Mouse (Mus musculus) MEL (cell line): ENCODE data around the gene Plxnb1. TPM values are rescaled to one million over a fixed set of nuclear protein-coding genes. Genes with fewer than 3 reads are reported as not detected.

ENCODE experiments used
- DNase-seq: peaks from one replicate; pipeline ENCODE4 v3.0.0; 2011; ENCODE audit warnings: low read depth, low spot score
- H3K27ac ChIP-seq: 2 replicates; pipeline ENCODE4 v1.5.1; 2012; ENCODE audit warnings: low read depth, mild to moderate bottlenecking, control low read depth, low read length, moderate library complexity; ENCODE audit not compliant: control insufficient read depth
- H3K27me3 ChIP-seq, 2 experiments: fragments of 150-350 bp in 1 of 2; sonication (generic) in 1 of 2; 2 replicates each; pipeline ENCODE4 v1.6.1; 2012; ENCODE audit warnings: low read length in 2 of 2, mild to moderate bottlenecking in 2 of 2, improper control_type of control experiment in 1 of 2, moderate library complexity in 1 of 2; ENCODE audit not compliant: insufficient read depth in 2 of 2, control insufficient read depth in 1 of 2
- H3K36me3 ChIP-seq, 2 experiments: 2 replicates each; pipeline ENCODE4 v1.6.1; 2012 to 2014; ENCODE audit warnings: low read length in 2 of 2, improper control_type of control experiment in 1 of 2, inconsistent platforms in 1 of 2, mild to moderate bottlenecking in 1 of 2; ENCODE audit not compliant: insufficient read depth in 2 of 2, control insufficient read depth in 1 of 2
- H3K4me1 ChIP-seq, 2 experiments: fragments of 150-350 bp in 1 of 2; sonication (generic) in 1 of 2; 2 replicates each; pipeline ENCODE4 v1.6.1; 2012; ENCODE audit warnings: low read length in 2 of 2, improper control_type of control experiment in 1 of 2, mild to moderate bottlenecking in 1 of 2; ENCODE audit not compliant: insufficient read depth in 2 of 2, control insufficient read depth in 1 of 2
- H3K4me3 ChIP-seq, 2 experiments: fragments of 150-350 bp in 1 of 2; sonication (generic) in 1 of 2; 2 replicates each; pipeline ENCODE4 v1.5.1; 2012; ENCODE audit warnings: low read depth in 2 of 2, low read length in 2 of 2, mild to moderate bottlenecking in 2 of 2, moderate library complexity in 2 of 2, control low read depth in 1 of 2, improper control_type of control experiment in 1 of 2; ENCODE audit not compliant: control insufficient read depth in 1 of 2, insufficient read depth in 1 of 2
- H3K79me2 ChIP-seq: 2 replicates; pipeline ENCODE4 v1.6.1; 2012; ENCODE audit warnings: mild to moderate bottlenecking, low read length, moderate library complexity; ENCODE audit not compliant: control insufficient read depth, poor library complexity, insufficient read depth
- H3K9ac ChIP-seq: 2 replicates; pipeline ENCODE4 v1.6.1; 2012; ENCODE audit warnings: low read depth, mild to moderate bottlenecking, control low read depth, low read length, moderate library complexity; ENCODE audit not compliant: control insufficient read depth, poor library complexity, severe bottlenecking
- H3K9me3 ChIP-seq: fragments of 150-350 bp; sonication (generic); replicated peaks from 2 replicates; pipeline ENCODE4 v1.6.1; 2012; ENCODE audit warnings: mild to moderate bottlenecking, low read length, improper control_type of control experiment, moderate library complexity; ENCODE audit not compliant: insufficient read depth
- CHD2 ChIP-seq: IDR thresholded peaks from 2 replicates; pipeline ENCODE4 v1.6.1; 2011; ENCODE audit warnings: low read length, improper control_type of control experiment
- CTCF ChIP-seq, 3 experiments: IDR thresholded peaks in 2 of 3; conservative IDR thresholded peaks in 1 of 3; 2 replicates each; pipeline ENCODE4 v1.5.1; 2011 to 2012; ENCODE audit warnings: low read length in 3 of 3, low read depth in 2 of 3, mild to moderate bottlenecking in 2 of 3, improper control_type of control experiment in 1 of 3, inconsistent platforms in 1 of 3, mixed read lengths in 1 of 3, moderate library complexity in 1 of 3; ENCODE audit not compliant: control insufficient read depth in 1 of 3, insufficient read depth in 1 of 3, poor library complexity in 1 of 3, severe bottlenecking in 1 of 3
- ELF1 ChIP-seq: IDR thresholded peaks from 2 replicates; pipeline ENCODE4 v1.6.1; 2014; ENCODE audit warnings: low read depth, mild to moderate bottlenecking, inconsistent platforms, low read length, improper control_type of control experiment, moderate library complexity
- ETS1 ChIP-seq: IDR thresholded peaks from 2 replicates; pipeline ENCODE4 v1.6.1; 2012; ENCODE audit warnings: low read depth, mild to moderate bottlenecking, inconsistent platforms, low read length, improper control_type of control experiment, moderate library complexity
- GABPA ChIP-seq: IDR thresholded peaks from 2 replicates; pipeline ENCODE4 v1.6.1; 2012; ENCODE audit warnings: low read depth, mild to moderate bottlenecking, inconsistent platforms, low read length, improper control_type of control experiment, moderate library complexity
- GATA1 ChIP-seq: IDR thresholded peaks from 2 replicates; pipeline ENCODE4 v1.6.1; 2011; ENCODE audit warnings: low read depth, low read length, improper control_type of control experiment
- HCFC1 ChIP-seq: IDR thresholded peaks from 2 replicates; pipeline ENCODE4 v1.6.1; 2012; ENCODE audit warnings: low read depth, mild to moderate bottlenecking, inconsistent platforms, low read length, improper control_type of control experiment, moderate library complexity
- JUND ChIP-seq: IDR thresholded peaks from 2 replicates; pipeline ENCODE4 v1.6.1; 2011; ENCODE audit warnings: low read depth, mild to moderate bottlenecking, improper control_type of control experiment, low read length
- KAT2A ChIP-seq: conservative IDR thresholded peaks from 2 replicates; pipeline ENCODE4 v1.6.1; 2012; ENCODE audit warnings: low read depth, low read length, improper control_type of control experiment, inconsistent platforms
- MAFK ChIP-seq: IDR thresholded peaks from 2 replicates; pipeline ENCODE4 v1.6.1; 2011; ENCODE audit warnings: low read depth, mild to moderate bottlenecking, low read length, improper control_type of control experiment, borderline replicate concordance
- MAX ChIP-seq: IDR thresholded peaks from 2 replicates; pipeline ENCODE4 v1.6.1; 2011; ENCODE audit warnings: low read length, improper control_type of control experiment
- MAZ ChIP-seq: IDR thresholded peaks from 2 replicates; pipeline ENCODE4 v1.6.1; 2012; ENCODE audit warnings: low read depth, mild to moderate bottlenecking, inconsistent platforms, low read length, improper control_type of control experiment
- MEF2A ChIP-seq: IDR thresholded peaks from 2 replicates; pipeline ENCODE4 v1.6.1; 2014; ENCODE audit warnings: low read depth, mild to moderate bottlenecking, inconsistent platforms, low read length, improper control_type of control experiment; ENCODE audit not compliant: poor library complexity, insufficient replicate concordance, severe bottlenecking; ENCODE audit errors: extremely low read depth
- MXI1 ChIP-seq: IDR thresholded peaks from 2 replicates; pipeline ENCODE4 v1.6.1; 2011; ENCODE audit warnings: mild to moderate bottlenecking, low read depth, low read length, improper control_type of control experiment
- MYC ChIP-seq: IDR thresholded peaks from 2 replicates; pipeline ENCODE4 v1.6.1; 2011; ENCODE audit warnings: low read depth, mild to moderate bottlenecking, low read length, improper control_type of control experiment, moderate library complexity
- NELFE ChIP-seq: IDR thresholded peaks from 2 replicates; pipeline ENCODE4 v1.6.1; 2011; ENCODE audit warnings: low read depth, low read length, improper control_type of control experiment
- NRF1 ChIP-seq: IDR thresholded peaks from 2 replicates; pipeline ENCODE4 v1.6.1; 2014; ENCODE audit warnings: low read depth, mild to moderate bottlenecking, inconsistent platforms, low read length, improper control_type of control experiment, moderate library complexity; ENCODE audit not compliant: poor library complexity, insufficient read depth, severe bottlenecking
- POLR2A ChIP-seq, 2 experiments: IDR thresholded peaks; 2 replicates each; pipeline ENCODE4 v1.6.1; 2011 to 2012; ENCODE audit warnings: low read length in 2 of 2, mild to moderate bottlenecking in 2 of 2, control low read depth in 1 of 2, improper control_type of control experiment in 1 of 2, low read depth in 1 of 2, moderate library complexity in 1 of 2; ENCODE audit not compliant: control insufficient read depth in 1 of 2, insufficient read depth in 1 of 2, poor library complexity in 1 of 2
- POLR2AphosphoS2 ChIP-seq: IDR thresholded peaks from 2 replicates; pipeline ENCODE4 v1.6.1; 2011; ENCODE audit warnings: low read length, improper control_type of control experiment
- RCOR1 ChIP-seq: IDR thresholded peaks from 2 replicates; pipeline ENCODE4 v1.6.1; 2012; ENCODE audit warnings: low read depth, mild to moderate bottlenecking, inconsistent platforms, low read length, improper control_type of control experiment
- SMC3 ChIP-seq: IDR thresholded peaks from 2 replicates; pipeline ENCODE4 v1.6.1; 2011; ENCODE audit warnings: low read depth, low read length, improper control_type of control experiment
- TAL1 ChIP-seq: IDR thresholded peaks from 2 replicates; pipeline ENCODE4 v1.6.1; 2012; ENCODE audit warnings: mild to moderate bottlenecking, inconsistent platforms, low read length, moderate library complexity, mixed read lengths
- TBP ChIP-seq: IDR thresholded peaks from 2 replicates; pipeline ENCODE4 v1.8.0; 2011; ENCODE audit warnings: low read depth, low read length, improper control_type of control experiment
- UBTF ChIP-seq: IDR thresholded peaks from 2 replicates; pipeline ENCODE4 v1.6.1; 2012; ENCODE audit warnings: low read depth, mild to moderate bottlenecking, inconsistent platforms, low read length, improper control_type of control experiment, moderate library complexity, borderline replicate concordance; ENCODE audit not compliant: insufficient read depth
- USF2 ChIP-seq, 2 experiments: IDR thresholded peaks; 2 replicates each; pipeline ENCODE4 v1.6.1; 2011 to 2012; ENCODE audit warnings: improper control_type of control experiment in 2 of 2, low read length in 2 of 2, borderline replicate concordance in 1 of 2, inconsistent platforms in 1 of 2, low read depth in 1 of 2, mild to moderate bottlenecking in 1 of 2; ENCODE audit not compliant: insufficient read depth in 1 of 2
- ZC3H11A ChIP-seq: IDR thresholded peaks from 2 replicates; pipeline ENCODE4 v1.6.1; 2012; ENCODE audit warnings: low read depth, mild to moderate bottlenecking, inconsistent platforms, low read length, improper control_type of control experiment
- ZKSCAN1 ChIP-seq: IDR thresholded peaks from 2 replicates; pipeline ENCODE4 v1.6.1; 2012; ENCODE audit warnings: low read depth, mild to moderate bottlenecking, inconsistent platforms, low read length, improper control_type of control experiment, moderate library complexity
- ZMIZ1 ChIP-seq: IDR thresholded peaks from 2 replicates; pipeline ENCODE4 v1.6.1; 2012; ENCODE audit warnings: low read depth, mild to moderate bottlenecking, inconsistent platforms, low read length, improper control_type of control experiment, moderate library complexity
- ZNF384 ChIP-seq: IDR thresholded peaks from 2 replicates; pipeline ENCODE4 v1.6.1; 2012; ENCODE audit warnings: low read depth, mild to moderate bottlenecking, inconsistent platforms, low read length, improper control_type of control experiment
- polyA plus RNA-seq, 2 experiments: library from polyadenylated mRNA; stranded (reverse) in 1 of 2; unstranded in 1 of 2; fragments of >175 nt in 1 of 2; fragments of >200 nt in 1 of 2; gene quantifications; 2 replicates each; pipeline versions ENCODE4 v1.2.1 to v1.2.4; 2012; ENCODE audit warnings: low replicate concordance in 2 of 2, low read depth in 1 of 2; ENCODE audit not compliant: insufficient read length in 2 of 2, insufficient read depth in 1 of 2, missing spikeins in 1 of 2
- total RNA-seq: library from RNA; depleted of rRNA; stranded (reverse); fragments of 300-350 nt; gene quantifications from 2 replicates; pipeline ENCODE4 v1.2.3, GENCODE M21; 2012

Gene Plxnb1
- total and polyA plus RNA-seq, 3 experiments, result 0.07 TPM; not detected in 2

DNA sequence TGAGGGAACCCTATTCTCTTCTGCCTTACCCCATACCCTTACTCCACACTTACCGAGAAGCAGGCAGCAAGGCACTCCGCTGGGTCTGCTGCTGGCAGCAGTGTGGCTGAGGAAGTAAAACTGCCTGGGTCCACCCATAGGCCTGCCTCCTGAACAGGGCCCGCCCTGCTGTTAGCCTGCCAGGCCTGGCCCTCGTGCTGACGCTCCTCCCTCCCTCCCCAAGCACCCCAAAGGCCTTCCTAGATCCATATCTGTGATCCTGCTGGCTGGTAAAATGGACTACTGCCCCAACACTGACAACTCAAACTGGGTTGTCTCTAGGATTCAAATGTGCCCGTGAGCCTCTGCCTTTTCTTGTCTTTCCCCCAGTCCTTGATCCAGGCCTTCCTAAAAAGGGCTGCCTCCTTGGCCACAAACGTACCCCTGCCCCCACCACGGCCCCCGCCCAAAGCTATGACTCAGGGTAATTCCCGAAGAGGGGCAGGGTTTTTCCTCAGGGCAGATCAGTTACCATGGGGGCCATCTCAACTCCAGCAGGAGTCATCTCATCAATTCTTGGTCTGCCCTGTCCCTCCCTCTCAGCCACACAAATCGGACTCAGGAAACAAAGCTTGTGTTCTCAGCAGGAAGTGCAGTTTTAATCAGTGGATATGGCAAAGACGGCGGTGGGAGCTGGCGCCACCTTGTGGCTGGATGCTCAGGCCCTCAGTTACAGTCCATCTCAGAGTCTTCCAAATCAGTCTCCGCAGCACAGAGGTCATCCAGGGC lies 35.9 kb upstream of the Plxnb1 start, which contains the start of gene Trex1 (continued):
- TF ChIP-seq ZC3H11A, result peak; percentile 57
- TF ChIP-seq POLR2A (IDR thresholded peaks at IDR 0.05; ENCODE audit: control insufficient read depth in 1 of 2, insufficient read depth in 1 of 2, low read depth in 1 of 2, low read length in 2 of 2, poor library complexity in 1 of 2), result peak; percentile 56 to 85
- TF ChIP-seq NRF1, result no peak
- TF ChIP-seq ZMIZ1, result no peak; the same call in 1 of the 2 replicates
- TF ChIP-seq MYC, result 0 out of 2 replicates have a peak, but pooled peaks have one; percentile 16
- no peak for TF ChIP-seq MAFK
- TF ChIP-seq KAT2A, result no peak; the same call in 1 of the 2 replicates
- TF ChIP-seq GABPA, result no peak
- TF ChIP-seq MAZ, result no peak
- 0 out of 2 replicates have a peak, but pooled peaks have one; percentile 54 for TF ChIP-seq UBTF
- no peak for TF ChIP-seq ZNF384
- TF ChIP-seq HCFC1, result peak; percentile 84
- peak; percentile 95 to 97 (median 96) for TF ChIP-seq CTCF (IDR thresholded peaks at IDR 0.05 in 2 of 3, conservative IDR thresholded peaks at IDR 0.05 in 1 of 3; ENCODE audit: control insufficient read depth in 1 of 3, insufficient read depth in 1 of 3, low read depth in 2 of 3, low read length in 3 of 3, poor library complexity in 1 of 3, severe bottlenecking in 1 of 3)

GRCm38 (mm10) chr9:109060184-109060897 lies 34.8 kb upstream of the Plxnb1 start:
- TF ChIP-seq GATA1, result no peak
- TF ChIP-seq MAZ, result no peak
- TF ChIP-seq POLR2AphosphoS2, result no peak
- no peak for TF ChIP-seq NELFE
- no peak for TF ChIP-seq ZNF384
- no peak for TF ChIP-seq TBP
- no peak for TF ChIP-seq ZKSCAN1
- no peak for TF ChIP-seq TAL1
- no peak for TF ChIP-seq ETS1
- TF ChIP-seq UBTF, result no peak
- TF ChIP-seq MEF2A, result no peak
- no peak for TF ChIP-seq ELF1
- no peak for TF ChIP-seq MAX
- TF ChIP-seq JUND, result no peak
- no peak for TF ChIP-seq MXI1
- no peak for TF ChIP-seq USF2 (IDR thresholded peaks at IDR 0.05; ENCODE audit: borderline replicate concordance in 1 of 2, insufficient read depth in 1 of 2, low read depth in 1 of 2, low read length in 2 of 2)
- TF ChIP-seq SMC3, result no peak
- no peak for TF ChIP-seq RCOR1
- TF ChIP-seq CHD2, result no peak
- TF ChIP-seq GABPA, result no peak
- TF ChIP-seq, all 39 proteins: peak for 0
- DNase-seq, result no peak
- H3K27me3 ChIP-seq, result no peaks in the 10 kb centered on the region
- peaks cover 3 to 27% of the 10 kb centered on the region in 2 experiments for H3K4me1 ChIP-seq
- no peak overlapping the region for H3K9ac ChIP-seq
- peaks cover 2% of the 10 kb centered on the region for H3K79me2 ChIP-seq
- H3K4me3 ChIP-seq, result no peak overlapping the region
- no peaks in the 10 kb centered on the region for H3K9me3 ChIP-seq
- peaks cover 0 to 22% of the 10 kb centered on the region in 2 experiments; a peak in 2 of 4 replicates for H3K36me3 ChIP-seq
- no peak overlapping the region for H3K27ac ChIP-seq
